Mouse (Mus musculus) stomach, embryonic 15.5 days (tissue): ENCODE data around the gene Palld. TPM values are rescaled to one million over a fixed set of nuclear protein-coding genes. Genes with fewer than 3 reads are reported as not detected.
A peak's percentile ranks its signal among the peaks of the same experiment; 100 is the strongest.

ENCODE experiments used
- ATAC-seq: fragments of 200-750 bp; cut with Nextera tagmentation; 2 replicates; pipeline ENCODE4 v1.8.0; 2017; ENCODE audit warnings: low read depth, moderate number of reproducible peaks, moderate TSS enrichment; ENCODE audit not compliant: insufficient read depth, low FRiP score
- H3K27ac ChIP-seq: fragments of 300-500 bp; sonication (generic); 2 replicates; pipeline ENCODE4 v1.5.1; 2015; ENCODE audit warnings: mild to moderate bottlenecking, inconsistent platforms
- H3K27me3 ChIP-seq: fragments of 300-500 bp; sonication (generic); replicated peaks from 2 replicates; pipeline ENCODE4 v1.6.1; 2015; ENCODE audit warnings: inconsistent platforms
- H3K36me3 ChIP-seq: fragments of 300-500 bp; sonication (generic); 2 replicates; pipeline ENCODE4 v1.6.1; 2015; ENCODE audit warnings: inconsistent platforms
- H3K4me1 ChIP-seq: fragments of 300-500 bp; sonication (generic); 2 replicates; pipeline ENCODE4 v1.6.1; 2015; ENCODE audit warnings: inconsistent platforms
- H3K4me2 ChIP-seq: fragments of 300-500 bp; sonication (generic); 2 replicates; pipeline ENCODE4 v1.6.1; 2015; ENCODE audit warnings: mild to moderate bottlenecking, inconsistent platforms
- H3K4me3 ChIP-seq: fragments of 300-500 bp; sonication (generic); replicated peaks from 2 replicates; pipeline ENCODE4 v1.5.1; 2015; ENCODE audit warnings: inconsistent platforms
- H3K9ac ChIP-seq: fragments of 300-500 bp; sonication (generic); 2 replicates; pipeline ENCODE4 v1.6.1; 2015; ENCODE audit warnings: inconsistent platforms
- H3K9me3 ChIP-seq: fragments of 300-500 bp; sonication (generic); 2 replicates; pipeline ENCODE4 v1.6.1; 2016; ENCODE audit warnings: inconsistent platforms
- WGBS: fragments of 180-500 bp; shearing (Covaris S2); methylation state at CpG from one replicate; pipeline ENCODE4 v1.1.7; 2015; 5-methylcytosine and 5-hydroxymethylcytosine counted together
- polyA plus RNA-seq: library from polyadenylated mRNA; unstranded; fragments of >200 nt; fragmentation: Nextera tagmentation; extraction: Ambion mirVana; gene quantifications from 2 replicates; pipeline ENCODE4 v1.2.1, GENCODE M21; 2015

Gene Palld
- polyA plus RNA-seq, 1 experiment from 2014 or later = 95.5 TPM

DNA sequence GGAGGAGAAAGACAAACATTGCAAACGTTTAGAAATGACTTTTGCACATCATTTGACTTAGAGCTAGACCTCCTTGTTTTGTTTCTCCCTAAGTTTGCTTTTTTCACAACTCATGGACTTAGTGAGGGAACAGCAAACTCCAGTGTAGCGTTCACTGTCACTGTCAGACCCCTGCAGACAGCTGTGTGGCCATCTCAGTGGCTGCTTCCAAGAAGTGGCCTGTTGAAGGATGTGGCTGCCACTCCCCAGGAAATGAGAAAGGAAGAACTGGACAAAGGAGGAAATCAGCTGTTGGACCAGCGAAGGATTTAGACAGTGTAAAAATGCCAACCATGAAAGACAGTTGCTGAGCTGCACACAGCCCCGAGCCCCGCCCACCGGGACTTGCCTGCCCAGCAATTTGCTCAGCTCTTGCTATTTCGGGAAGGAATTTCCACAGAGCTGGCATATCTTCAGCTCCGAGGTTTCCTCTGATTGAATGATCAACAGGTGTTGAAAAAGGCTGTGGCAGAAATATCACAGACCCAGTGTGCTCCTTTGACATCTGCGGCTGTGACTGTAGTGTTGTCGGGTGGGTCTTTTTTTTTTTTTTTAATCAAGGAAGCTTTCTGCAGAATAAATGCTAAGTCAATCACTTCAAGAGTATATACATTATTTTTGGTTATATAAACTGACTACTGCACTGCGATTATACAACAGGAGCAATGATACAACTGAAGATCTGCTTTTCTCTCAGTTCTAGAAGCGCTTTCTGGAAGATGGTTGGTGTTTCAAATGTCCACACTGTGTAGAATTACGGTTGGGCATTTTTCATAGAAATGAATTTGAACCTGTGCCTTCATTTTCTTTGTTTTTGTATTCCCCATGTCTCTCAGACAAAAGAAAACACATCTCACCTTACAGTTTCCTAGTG lies 6.1 kb upstream of the Palld start:
- H3K4me1 ChIP-seq = no peaks in the 10 kb centered on the region
- no peak overlapping the region for H3K9ac ChIP-seq
- H3K4me2 ChIP-seq = no peak overlapping the region
- H3K9me3 ChIP-seq = no peaks in the 10 kb centered on the region
- H3K36me3 ChIP-seq = no peaks in the 10 kb centered on the region
- no peaks in the 10 kb centered on the region for H3K27me3 ChIP-seq
- peak; percentile 43; the same call in 1 of the 2 replicates for ATAC-seq
- H3K27ac ChIP-seq = no peak overlapping the region
- WGBS = 43% methylated on average over 13 of the region's 13 CpGs
- H3K4me3 ChIP-seq = no peak overlapping the region

DNA sequence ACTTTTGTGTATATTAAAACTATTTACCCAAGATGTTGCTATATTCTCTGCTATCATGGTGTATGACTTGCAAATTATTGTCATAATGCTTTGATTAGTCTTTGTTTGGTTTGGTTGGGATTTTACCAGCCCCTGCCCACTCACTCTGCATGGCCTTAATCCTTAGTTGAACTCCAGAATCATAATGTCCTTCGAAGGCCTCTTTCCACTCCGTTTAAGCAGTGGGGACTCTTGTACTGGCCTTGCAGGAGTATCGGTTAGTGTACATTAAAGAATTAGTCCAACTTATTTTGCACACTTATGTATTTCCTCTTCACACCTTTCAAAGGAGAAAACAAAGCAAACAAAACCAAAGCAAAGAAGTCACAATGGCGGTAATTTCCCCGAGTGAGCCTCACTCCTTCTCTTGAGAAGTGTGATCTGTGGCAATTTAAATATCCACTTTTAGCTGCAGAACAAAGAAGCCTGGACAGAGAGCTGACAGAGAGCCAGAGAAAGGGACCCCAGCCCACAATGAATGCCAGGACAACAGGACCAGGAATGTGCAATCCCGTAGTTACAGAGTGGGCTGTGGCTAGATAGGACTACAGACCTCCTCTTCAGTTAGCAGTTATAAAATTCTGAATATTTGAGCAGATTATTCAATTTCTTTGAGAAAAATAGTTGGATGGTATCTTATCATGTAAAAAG lies 1.3 kb downstream of the Palld start:
- Histone ChIP-seq H3K9me3 (no peaks in the 10 kb centered on the region), H3K4me2 (no peak overlapping the region), H3K4me3 (no peak overlapping the region), H3K27ac (no peak overlapping the region), H3K4me1 (no peaks in the 10 kb centered on the region), H3K27me3 (no peaks in the 10 kb centered on the region), H3K9ac (no peak overlapping the region), H3K36me3 (no peaks in the 10 kb centered on the region)
- ATAC-seq = no peak
- 70% methylated on average over 6 of the region's 6 CpGs for WGBS

DNA sequence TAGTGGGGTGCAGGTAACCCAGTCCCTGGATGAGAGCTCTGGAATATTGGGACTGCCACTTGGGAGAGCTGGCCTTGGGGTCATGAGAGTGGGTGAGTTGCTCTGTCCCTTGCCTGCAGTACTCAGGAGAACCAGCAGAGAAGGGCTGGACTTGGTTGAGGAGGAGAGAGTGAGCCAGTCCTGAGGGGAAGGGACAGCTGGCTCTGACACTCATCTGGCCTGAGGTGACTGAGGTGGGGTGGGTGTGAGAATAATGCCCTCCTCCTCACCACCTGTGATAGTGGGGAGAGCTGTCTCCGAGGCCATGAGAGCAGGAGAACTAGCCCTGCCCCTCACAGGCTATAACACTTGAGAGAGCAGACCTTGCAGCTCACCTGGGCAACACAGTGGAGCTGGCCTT lies 5.1 kb downstream of the Palld start:
- Histone ChIP-seq H3K9me3 (no peaks in the 10 kb centered on the region), H3K4me2 (no peak overlapping the region), H3K27me3 (no peaks in the 10 kb centered on the region), H3K4me1 (no peaks in the 10 kb centered on the region), H3K27ac (no peak overlapping the region), H3K36me3 (no peaks in the 10 kb centered on the region), H3K9ac (no peak overlapping the region), H3K4me3 (no peak overlapping the region)
- 62% methylated on average over 1 of the region's 1 CpGs for WGBS
- ATAC-seq = no peak

DNA sequence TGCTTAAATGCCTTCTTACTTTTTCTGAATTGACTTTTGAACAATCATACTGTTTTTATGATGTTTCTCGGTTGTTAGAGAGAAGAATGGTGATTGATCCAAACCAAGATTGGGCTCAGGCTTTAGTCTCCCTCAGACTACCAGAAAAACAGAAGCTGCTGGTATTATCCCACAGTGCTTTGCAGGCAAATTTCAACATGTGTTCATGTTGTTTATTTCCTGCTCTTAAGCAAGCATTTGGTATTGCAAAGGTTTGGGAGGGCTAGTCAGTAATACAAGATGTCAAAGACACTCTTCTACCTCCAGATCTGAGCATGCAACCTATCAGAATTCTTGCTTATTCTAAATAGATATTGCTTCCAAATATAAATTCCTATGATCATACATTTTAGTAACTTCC lies 5.7 kb downstream of the Palld start:
- Histone ChIP-seq H3K9me3 (no peaks in the 10 kb centered on the region), H3K4me3 (no peak overlapping the region), H3K27me3 (no peaks in the 10 kb centered on the region), H3K4me2 (no peak overlapping the region), H3K4me1 (no peaks in the 10 kb centered on the region), H3K36me3 (no peaks in the 10 kb centered on the region), H3K9ac (no peak overlapping the region), H3K27ac (no peak overlapping the region)
- 80% methylated on average over 1 of the region's 1 CpGs for WGBS
- ATAC-seq = no peak

DNA sequence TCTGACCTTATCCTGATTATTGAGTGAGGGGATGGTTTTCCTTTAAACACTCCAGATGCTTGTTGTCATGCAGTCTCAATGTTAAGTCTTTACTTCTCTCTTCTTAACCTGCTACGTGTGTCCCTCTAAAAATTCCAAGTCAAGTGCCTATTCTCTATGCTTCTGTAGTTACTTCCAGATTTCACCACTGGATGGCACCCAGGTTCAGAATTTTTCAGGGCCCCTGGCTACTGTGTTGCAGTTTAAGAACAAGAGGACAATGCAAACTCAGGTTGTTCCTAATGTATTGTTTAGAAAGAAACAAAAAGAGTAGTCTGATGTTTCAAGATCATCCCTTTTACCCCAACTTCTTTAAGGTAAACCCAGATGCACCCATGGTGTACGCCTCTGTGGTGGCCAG lies 8.4 kb downstream of the Palld start:
- Histone ChIP-seq H3K9ac (no peak overlapping the region), H3K27ac (no peak overlapping the region), H3K36me3 (no peaks in the 10 kb centered on the region), H3K4me2 (no peak overlapping the region), H3K27me3 (no peaks in the 10 kb centered on the region), H3K4me3 (no peak overlapping the region), H3K4me1 (no peaks in the 10 kb centered on the region), H3K9me3 (no peaks in the 10 kb centered on the region)
- no peak for ATAC-seq
- 57% methylated on average over 2 of the region's 2 CpGs for WGBS

DNA sequence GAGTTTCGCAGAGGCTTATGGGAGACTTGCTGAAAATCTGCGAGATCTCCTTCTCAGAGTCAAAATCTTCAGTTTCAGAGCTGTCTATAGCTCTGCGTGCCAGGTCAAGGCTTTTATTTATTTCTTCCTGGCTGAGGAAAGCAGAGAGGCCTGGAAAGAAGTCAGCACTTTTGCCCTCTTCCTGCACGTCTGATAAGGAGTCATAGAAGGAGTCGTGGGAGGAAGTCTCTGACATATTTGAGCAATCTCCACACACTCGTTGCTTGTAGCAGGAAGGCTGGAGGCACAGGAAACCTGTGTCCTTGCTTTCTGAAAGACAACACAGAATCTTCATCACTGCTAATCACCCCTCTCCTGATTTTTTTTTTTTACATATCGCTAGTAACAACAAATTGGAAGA lies 24.9 kb downstream of the Palld start:
- WGBS = 40% methylated on average over 7 of the region's 7 CpGs
- no peaks in the 10 kb centered on the region for H3K27me3 ChIP-seq
- H3K27ac ChIP-seq = no peak overlapping the region
- no peak overlapping the region for H3K9ac ChIP-seq
- H3K9me3 ChIP-seq = no peaks in the 10 kb centered on the region
- no peaks in the 10 kb centered on the region for H3K4me1 ChIP-seq
- ATAC-seq = no peak
- H3K4me3 ChIP-seq = no peak overlapping the region
- no peak overlapping the region for H3K4me2 ChIP-seq
- no peaks in the 10 kb centered on the region for H3K36me3 ChIP-seq

DNA sequence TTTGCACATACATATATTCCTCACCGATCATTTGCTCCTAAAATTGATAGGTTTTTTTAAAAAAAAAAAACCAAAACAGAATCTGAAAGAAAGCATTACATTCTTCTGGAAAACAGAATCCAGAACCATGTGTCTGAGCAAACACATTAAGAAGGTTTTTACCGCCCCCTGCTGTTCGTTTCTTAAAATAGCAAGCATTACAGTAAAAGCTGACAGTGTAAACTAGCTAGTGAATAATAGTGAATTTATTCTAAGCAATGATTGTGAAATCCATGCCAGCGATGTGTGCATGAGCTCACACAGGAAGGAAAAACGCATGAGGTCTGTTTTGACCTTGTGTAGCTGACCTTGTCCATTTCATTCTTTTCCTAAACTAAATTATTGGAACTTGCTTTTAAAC lies 27.2 kb downstream of the Palld start:
- Histone ChIP-seq H3K36me3 (no peaks in the 10 kb centered on the region), H3K9me3 (no peaks in the 10 kb centered on the region), H3K27ac (no peak overlapping the region), H3K4me2 (no peak overlapping the region), H3K27me3 (no peaks in the 10 kb centered on the region), H3K4me1 (no peaks in the 10 kb centered on the region), H3K4me3 (no peak overlapping the region), H3K9ac (no peak overlapping the region)
- no peak for ATAC-seq
- 5% methylated on average over 5 of the region's 5 CpGs for WGBS

DNA sequence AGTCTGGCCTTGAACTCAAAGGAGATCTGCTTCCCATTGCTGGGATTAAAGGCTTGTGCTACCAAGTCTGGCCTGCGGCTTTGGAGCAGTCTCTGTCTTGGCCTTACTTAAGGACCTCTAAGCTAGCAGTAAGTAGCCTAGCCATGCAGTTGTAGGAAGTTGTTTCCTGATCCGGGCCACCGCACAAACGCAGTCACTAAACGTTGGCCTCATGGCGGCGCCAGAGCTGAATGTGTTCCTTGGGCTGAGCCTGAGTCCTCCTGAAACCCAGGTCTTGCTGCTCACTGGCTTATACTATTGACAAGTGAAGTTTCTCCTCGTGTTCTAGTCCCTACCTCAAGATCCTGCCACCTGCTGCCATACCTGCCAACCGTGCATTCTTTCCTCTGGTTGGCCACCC lies 28.5 kb downstream of the Palld start:
- H3K27ac ChIP-seq = no peak overlapping the region
- no peak for ATAC-seq
- H3K4me3 ChIP-seq = no peak overlapping the region
- H3K27me3 ChIP-seq = no peaks in the 10 kb centered on the region
- WGBS = 56% methylated on average over 9 of the region's 9 CpGs
- H3K4me1 ChIP-seq = no peaks in the 10 kb centered on the region
- H3K4me2 ChIP-seq = no peak overlapping the region
- H3K36me3 ChIP-seq = no peaks in the 10 kb centered on the region
- H3K9me3 ChIP-seq = no peaks in the 10 kb centered on the region
- H3K9ac ChIP-seq = no peak overlapping the region

DNA sequence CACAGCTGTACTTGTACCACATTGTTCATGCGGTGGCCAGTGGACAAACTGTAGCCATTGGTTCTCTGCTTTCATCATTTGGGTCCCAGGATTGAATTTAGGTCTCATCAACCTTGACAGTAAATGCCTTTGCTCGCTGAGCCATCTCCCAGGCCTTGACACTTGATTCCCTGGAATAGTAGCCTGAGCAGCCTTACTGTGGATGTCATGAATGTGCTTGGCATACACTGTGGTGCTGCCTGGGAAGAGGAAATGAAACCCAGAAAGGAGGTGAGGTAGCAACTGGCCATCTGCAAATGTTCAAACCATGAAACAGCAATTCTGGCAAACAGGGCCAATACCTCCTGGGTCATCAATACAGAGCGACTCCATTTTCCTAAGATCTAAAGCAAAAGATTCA lies 34.0 kb downstream of the Palld start:
- no peak overlapping the region for H3K4me2 ChIP-seq
- ATAC-seq = no peak
- H3K4me1 ChIP-seq = no peaks in the 10 kb centered on the region
- H3K4me3 ChIP-seq = no peak overlapping the region
- WGBS = 88% methylated on average over 3 of the region's 3 CpGs
- no peaks in the 10 kb centered on the region for H3K9me3 ChIP-seq
- no peak overlapping the region for H3K9ac ChIP-seq
- no peaks in the 10 kb centered on the region for H3K36me3 ChIP-seq
- no peak overlapping the region for H3K27ac ChIP-seq
- no peaks in the 10 kb centered on the region for H3K27me3 ChIP-seq

DNA sequence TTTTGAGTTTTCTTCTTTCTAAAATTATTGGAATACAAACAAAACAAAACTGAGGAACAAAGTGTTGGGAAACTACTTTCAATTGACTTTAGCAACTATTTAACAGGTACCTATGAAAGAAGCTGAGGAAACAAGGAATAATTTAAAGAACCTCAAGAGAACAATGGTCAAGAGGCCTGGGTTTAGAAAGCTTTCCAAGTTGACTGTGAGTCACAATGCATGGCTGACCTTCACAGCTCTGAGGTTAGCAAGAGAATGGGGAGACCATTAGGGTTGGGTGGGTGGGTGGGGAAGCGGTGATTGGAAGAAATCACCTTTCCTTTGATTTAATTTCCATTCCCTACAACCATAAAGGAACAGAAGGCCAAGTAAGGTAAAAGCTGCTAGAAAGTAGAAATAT lies 35.6 kb downstream of the Palld start:
- Histone ChIP-seq H3K27me3 (no peaks in the 10 kb centered on the region), H3K9me3 (no peaks in the 10 kb centered on the region), H3K4me3 (no peak overlapping the region), H3K36me3 (no peaks in the 10 kb centered on the region), H3K27ac (no peak overlapping the region), H3K9ac (no peak overlapping the region), H3K4me1 (no peaks in the 10 kb centered on the region), H3K4me2 (no peak overlapping the region)
- 90% methylated on average over 1 of the region's 1 CpGs for WGBS
- no peak for ATAC-seq

DNA sequence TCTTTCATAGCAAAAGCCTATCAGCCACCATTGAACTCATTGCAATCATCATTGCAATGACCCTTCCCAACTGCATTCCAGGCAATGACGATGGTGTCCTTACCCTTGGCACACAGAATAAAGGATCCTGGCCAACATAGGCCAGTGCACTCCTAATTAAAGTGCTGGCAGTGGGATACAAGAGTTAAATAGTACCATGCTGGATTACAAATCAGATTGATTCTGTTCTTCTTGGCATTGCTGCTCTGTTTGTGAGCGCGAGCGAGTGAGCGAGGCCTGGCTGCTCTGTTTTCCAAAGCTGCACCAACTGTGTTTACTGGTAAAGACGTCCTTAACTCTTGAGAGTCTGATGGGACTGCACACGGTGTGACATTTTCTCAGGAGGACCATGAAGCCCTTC lies 37.1 kb downstream of the Palld start:
- no peak overlapping the region for H3K27ac ChIP-seq
- WGBS = 87% methylated on average over 7 of the region's 7 CpGs
- H3K36me3 ChIP-seq = no peaks in the 10 kb centered on the region
- H3K4me1 ChIP-seq = no peaks in the 10 kb centered on the region
- no peak overlapping the region for H3K4me2 ChIP-seq
- no peaks in the 10 kb centered on the region for H3K9me3 ChIP-seq
- no peak overlapping the region for H3K9ac ChIP-seq
- no peak for ATAC-seq
- no peaks in the 10 kb centered on the region for H3K27me3 ChIP-seq
- H3K4me3 ChIP-seq = no peak overlapping the region

DNA sequence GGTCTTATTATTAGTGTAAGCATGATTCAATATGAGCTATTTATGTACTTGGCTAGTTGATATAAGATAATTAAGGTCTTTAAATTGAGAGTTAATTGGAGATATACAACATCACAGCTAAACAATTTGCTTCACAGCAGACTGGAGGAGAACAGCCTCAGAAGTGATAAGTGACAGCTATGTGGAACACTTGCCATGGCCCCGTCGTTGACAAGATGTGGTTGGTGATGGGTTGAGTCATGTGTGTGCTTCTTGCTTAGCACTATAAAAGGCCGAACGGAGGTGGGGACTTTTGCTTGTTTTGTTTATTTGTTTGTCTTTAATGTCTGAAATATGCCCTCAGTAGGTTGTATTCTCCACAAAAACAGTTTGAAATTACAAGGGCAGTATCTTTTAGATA lies 51.2 kb downstream of the Palld start:
- no peaks in the 10 kb centered on the region for H3K4me1 ChIP-seq
- no peaks in the 10 kb centered on the region for H3K9me3 ChIP-seq
- no peak overlapping the region for H3K4me2 ChIP-seq
- no peak overlapping the region for H3K27ac ChIP-seq
- H3K27me3 ChIP-seq = no peaks in the 10 kb centered on the region; the same call in 1 of the 2 replicates
- H3K36me3 ChIP-seq = no peaks in the 10 kb centered on the region
- no peak overlapping the region for H3K9ac ChIP-seq
- 68% methylated on average over 4 of the region's 4 CpGs for WGBS
- no peak for ATAC-seq
- H3K4me3 ChIP-seq = no peak overlapping the region
